Mouse (Mus musculus): ENCODE data around the gene Pax3.

Pax3 gene

DNA sequence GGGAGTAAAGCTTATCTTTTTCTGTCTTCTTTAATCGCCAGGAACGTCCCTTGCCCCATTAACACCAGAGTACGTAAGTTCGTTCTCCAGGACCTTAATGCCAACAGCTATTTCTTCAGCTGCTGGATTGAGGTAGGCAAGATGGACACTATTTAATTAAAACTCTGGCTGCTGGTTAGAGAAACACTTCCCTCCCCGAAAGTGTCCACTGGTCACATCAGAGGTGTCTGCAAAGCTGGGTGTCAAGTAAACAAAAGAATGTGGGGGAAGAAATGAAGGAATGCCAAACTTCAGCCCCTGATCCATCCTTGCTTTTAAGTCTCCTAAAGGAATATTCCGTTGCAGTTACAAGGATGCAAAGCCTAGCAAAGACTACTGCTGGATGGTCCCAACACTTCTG, 24.6 kb downstream of the Pax3 start:
- no peak for DNase-seq (ENCODE audit: low read depth, low spot score)

DNA sequence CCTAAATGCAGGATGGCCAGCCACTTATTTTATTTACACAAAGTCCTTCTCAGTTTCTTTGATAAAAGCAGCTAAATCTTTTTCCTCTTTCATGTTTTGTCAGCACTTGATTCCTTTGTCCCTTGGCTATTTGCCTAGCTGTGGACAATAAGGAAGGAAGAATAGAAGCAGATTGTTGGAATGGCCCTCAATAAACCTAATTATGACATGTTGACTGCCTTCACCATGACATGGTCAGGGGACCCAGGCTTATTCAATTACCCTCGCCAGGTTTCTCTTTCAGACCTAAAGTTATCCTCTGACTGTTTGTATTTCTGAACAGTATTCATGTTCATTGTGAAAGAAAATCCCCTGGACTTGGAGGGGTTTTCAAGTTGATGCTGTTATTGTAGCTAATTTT, 25.3 kb downstream of the Pax3 start:
- DNase-seq (ENCODE audit: low read depth, low spot score) = no peak

DNA sequence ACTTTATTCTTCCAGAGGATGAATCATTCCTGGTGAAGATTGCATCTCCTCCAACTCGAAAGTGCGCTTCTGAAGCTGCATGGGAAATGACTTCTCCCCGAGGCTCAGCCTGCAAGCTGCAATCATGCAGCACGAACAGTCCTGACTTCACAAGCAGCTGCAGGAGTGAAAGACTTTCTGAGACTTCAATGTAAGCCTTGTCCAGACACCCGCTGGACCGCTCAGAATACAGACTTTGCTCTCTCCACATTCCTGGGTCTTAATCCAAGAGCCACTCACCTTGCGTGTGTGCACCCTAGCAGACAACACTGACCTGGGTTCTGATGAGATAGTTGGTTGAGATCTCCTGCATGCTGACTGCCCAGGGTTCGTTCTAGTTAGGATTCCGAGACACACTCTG, 26.2 kb downstream of the Pax3 start:
- no peak for DNase-seq (ENCODE audit: low read depth, low spot score)

DNA sequence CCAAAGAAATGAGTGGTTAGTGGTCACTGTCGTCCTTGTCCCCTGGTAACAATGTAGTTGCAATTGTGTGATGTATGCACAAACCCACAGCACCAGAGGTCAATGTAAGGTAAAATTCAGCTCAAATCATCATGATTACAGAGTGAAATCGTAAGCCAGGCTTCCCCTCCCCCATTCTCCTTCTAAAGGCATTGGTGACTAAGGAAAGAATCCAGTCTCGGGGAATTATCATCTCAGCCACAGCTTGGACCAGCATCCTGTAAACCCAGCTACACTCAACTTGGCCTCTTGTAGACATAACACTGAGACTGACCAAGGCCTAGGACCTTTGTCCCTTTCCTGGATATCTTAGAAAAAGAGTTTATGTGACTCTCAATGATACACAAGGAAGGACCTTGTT, 28.1 kb downstream of the Pax3 start:
- DNase-seq (ENCODE audit: low read depth, low spot score) = no peak

DNA sequence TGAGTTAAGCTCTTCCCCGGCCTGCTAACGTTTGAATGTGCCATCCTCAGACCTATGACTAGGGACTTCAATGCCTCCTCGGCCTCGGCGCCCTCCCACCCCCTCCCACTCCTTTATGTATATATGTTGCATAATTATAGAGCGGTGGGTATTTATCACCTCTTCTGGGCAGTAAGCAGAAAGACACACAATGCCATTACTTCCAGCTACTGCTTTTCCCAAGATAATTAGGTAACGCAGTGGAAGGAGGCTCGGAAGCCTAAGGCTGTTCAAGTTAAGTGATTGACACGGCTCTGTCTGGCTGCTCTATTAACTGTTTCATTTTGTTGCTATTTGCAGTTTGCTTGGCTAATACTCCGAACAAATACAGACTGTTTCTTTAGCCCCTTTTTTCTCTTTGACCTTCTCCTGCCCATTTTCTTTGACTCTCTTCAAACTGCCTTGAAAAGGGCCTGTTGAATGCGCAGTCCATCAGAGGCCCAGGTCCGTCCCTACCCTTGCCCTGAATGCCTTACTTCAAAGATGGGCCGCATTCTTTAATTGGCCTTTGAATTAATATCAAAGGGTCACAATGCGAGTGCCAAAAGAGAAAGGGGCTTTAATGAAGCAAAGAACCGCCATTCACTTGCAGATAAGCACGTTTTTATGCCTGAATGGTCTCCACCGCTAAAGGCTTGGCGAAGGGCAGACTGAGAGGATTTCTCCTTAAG, 29.2 kb downstream of the Pax3 start:
- no peak for DNase-seq (ENCODE audit: low read depth, low spot score)

DNA sequence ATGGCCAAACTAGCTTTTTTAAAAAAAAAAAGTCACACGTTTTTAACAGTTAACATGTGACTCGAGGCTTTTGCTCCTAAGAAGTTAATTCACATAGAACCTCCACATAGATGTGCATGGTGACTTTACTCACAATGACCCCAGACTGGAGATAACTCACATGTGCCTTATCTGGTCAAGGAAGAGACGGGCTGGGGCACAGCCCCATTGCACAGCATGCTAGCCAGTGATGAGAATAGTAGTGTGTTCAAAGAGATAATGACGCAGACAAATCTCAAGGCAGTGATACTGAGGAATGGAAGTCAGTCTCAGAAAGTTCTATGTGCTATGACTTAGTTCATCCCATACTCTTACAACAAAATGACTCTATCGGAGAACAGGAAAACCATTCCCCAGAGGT, 35.2 kb downstream of the Pax3 start:
- no peak for DNase-seq (ENCODE audit: low read depth, low spot score)

DNA sequence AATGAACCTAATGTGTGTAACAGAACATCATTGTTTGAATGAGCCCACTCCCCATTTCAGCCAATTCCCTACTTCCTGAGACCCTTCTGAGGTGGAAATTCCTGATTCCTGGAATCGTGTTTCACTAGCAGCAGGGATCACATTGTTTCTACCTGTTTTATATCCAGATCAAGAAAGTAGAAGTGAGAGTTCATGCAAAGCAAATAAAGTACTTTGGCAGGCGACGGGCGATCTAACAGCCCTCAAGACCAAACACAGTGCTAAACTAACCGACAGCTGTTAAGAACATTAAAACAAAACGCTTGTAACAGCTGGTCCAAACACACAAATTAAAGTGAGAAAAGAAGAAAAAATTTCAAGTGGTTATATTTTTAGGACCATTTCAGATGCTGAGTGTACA, 39.0 kb downstream of the Pax3 start:
- DNase-seq (ENCODE audit: low read depth, low spot score) = peak; percentile 61

DNA sequence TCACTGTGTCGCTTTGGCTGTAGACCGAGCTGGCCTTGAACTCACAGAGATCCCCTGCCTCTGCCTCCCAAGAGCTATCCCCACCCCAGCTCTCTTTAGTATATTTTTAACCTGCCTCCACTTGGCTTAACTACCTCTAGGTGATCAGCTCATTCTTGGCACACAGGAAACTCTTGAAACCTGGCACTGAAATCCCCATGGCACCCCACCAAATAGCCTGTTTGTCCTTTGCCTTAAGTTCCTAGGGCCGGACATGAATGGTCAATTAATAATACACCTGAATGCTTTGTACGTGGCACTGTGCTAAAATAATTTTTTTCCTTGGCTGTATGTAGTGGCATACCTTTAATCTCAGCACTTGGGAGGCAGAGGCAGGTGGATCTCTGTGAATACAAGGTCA, 41.1 kb downstream of the Pax3 start:
- no peak for DNase-seq (ENCODE audit: low read depth, low spot score)

DNA sequence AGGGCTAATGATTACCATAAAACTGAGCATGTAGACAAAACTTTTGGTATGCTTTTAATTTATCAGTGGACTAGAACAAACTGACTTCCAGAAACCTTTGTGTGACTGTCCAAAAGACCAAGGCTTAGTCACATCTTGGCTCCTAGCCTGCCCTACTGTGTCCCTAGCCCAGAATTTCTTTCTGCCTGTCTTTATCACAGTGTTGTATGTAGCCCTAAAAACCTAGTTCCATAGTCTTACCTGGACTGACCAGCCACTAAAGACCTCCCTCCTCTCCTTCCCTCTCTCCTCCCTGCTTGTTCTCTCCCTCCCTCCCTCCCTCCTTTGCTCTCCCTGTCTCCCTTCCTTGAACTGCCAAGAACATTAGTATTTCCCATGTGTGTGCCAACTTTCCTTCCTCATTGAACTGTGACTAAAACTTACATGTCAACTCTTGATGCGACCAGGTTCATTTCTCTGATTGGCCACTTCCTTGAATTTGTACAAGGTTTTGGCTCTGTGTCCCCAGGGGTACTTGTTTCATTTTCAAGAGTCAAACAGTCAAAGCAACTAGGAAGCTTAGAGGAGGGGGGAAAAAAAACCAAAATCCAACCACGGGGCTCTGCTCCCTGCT, 48.8 kb downstream of the Pax3 start:
- no peak for DNase-seq (ENCODE audit: low read depth, low spot score)

DNA sequence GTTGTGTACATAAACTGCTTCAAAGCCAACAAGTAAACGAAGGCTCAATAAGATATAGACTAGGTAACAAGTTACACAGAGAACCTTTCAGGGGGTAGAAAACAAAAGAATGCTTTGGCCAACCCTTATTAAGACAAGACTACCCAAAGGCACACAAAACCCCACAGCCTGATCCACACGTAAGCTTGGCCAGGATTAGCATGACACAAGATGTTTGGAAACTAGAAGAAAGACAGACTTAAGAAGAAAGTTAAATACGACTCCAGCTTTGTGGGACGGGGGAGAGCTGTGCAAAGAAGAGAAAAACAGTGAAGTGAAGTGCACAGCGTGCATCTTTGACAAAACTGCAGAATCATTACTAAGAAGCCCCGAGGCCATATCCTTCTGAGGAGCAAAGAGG, 53.5 kb downstream of the Pax3 start:
- no peak for DNase-seq (ENCODE audit: low read depth, low spot score)

DNA sequence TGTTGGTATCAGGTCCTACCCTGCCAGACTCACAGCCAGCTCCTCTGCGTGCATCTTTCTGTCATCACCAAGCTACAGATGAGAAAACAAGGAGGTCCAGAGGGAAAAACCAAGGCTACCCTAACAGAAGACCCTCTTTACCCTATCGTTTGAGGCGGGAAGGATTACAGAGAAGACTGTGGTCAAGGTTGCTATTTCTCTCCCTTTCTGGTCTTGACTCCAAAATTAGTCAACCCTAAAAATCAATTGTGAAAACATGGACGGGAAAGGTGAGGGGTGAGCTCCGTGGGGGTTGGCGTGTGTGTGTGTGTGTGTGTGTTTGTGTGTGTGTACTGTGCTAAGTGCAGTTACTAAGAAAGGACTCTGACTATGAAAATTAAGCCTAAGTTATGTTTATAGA, 54.0 kb downstream of the Pax3 start:
- no peak for DNase-seq (ENCODE audit: low read depth, low spot score)

DNA sequence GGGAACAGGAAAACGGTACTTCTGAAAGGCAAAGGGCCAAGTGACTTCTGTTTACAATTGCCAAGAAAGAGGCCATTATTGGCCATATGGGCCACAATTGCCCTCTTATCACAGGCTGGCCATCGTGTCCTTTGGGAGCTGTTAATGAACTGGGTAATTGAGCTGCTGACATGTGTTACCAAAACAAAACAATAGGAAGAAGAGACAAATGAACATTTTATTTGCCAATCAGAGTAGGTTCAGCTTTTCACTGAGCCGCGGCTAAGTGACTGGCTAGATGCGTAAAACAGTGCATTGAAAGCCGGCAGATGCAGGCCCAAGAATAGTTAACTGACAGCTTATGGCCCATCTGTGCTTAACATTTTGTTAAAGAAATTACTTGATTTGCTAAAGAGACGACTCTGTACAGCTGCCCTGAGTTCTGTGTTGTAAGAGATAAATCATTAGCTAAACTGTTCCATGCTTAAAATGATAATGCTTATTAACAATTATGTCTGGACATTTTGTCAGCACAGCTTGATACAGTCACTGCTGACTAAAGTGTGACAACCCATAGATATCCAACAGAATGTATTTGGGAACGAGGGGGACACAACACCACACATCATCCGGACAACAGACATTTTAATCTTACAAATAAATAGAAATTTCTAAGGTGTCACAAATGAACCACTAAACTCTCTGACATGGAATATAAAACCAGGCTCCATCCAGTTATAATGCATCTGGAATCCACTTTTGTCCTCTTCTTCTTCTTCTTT, 55.0 kb downstream of the Pax3 start:
- no peak for DNase-seq (ENCODE audit: low read depth, low spot score)

DNA sequence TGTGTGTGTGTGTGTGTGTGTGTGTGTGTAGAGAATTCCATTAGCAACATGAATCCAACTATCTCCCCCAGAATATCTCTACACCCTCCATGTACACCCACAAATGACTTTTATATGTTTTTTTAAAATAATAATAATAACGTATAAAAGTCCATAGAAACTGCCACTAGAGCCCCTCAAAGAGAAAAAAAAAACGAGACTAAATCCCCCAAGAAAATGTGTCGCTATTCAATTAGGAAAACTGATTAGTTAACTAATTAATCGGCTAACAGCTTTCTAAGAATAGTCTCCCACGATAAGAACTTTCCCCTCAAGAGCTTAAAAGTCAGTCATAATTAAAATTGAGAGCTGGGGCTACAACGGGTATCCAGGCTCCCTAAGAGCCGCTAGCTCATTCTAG, 55.6 kb downstream of the Pax3 start:
- no peak for DNase-seq (ENCODE audit: low read depth, low spot score)

DNA sequence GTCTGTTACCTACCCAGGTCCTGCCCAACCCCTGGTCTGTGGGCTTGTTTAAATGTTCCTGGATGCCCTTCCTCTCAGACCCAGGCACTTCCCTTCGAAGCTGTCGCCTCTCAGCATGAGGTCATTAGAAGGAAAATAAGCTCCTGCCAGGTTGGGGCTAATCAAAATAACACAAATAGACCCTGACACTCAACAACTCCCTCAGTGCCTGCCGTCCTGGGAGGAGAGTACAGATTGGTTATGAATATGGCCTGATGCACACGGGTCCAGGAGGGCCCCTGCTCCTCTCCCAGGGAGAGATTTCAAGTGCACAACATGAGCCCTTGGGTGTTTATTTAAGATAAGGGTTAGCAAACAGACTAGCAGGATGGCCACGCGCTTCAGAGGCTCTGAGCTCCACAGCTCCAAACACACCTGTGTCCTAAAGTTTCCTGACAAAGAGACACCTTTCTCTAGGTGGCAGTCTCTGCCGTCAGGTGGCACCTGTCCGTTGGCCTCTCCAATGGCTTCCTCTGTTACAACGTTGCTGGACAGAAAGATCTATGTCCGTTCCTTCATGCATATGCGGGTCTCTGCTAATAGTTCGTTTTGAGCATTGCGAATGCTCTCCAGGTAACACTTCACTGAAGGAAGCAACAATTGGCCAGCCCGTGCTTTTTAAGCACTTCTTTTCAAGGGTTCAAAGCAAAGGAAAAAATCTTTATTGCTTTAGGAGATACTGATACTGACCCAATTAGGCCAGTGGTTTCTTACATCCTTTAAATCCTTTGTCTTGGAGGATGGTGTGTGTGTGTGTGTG, 56.2 kb downstream of the Pax3 start:
- DNase-seq (ENCODE audit: low read depth, low spot score) = peak; percentile 52

DNA sequence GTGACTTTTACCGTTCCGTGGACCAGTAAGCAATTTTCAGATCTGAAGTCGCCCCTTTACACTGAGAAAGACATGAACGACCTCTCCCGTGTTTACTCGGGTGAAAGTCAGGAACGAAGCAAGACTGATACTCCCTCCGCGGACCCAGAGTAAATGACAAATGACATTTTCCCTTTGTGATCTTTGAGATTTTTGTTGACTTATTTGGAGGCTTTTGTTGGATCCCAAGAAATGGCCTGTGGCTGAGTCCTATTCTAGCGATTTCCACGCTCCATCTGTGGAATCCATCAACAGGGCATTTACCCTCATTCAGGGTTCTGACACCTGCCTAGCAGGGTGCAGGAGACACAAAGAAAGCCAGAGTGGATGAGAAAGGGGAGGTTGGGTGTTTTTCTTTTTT, 57.6 kb downstream of the Pax3 start:
- DNase-seq (ENCODE audit: low read depth, low spot score) = no peak

DNA sequence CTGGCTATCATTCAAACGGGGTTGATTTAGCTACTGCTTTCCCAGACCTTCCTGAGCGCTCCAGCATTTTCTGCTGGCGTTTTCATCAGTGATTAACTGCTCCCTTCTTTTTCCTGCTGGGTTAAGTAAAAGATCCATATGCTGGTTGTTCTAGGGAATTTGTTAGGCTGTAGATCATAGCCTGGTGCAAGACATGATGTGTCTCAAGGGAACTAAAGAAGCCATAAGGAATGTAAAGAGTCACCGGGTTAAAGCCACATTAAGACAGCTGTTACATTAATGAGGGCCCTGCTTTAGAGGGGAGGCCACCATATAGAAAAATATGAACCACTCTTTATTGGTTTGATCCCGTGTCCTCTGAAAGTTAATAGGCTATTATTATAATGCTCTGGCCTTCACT, 67.7 kb downstream of the Pax3 start:
- peak; percentile 48 for DNase-seq (ENCODE audit: low read depth, low spot score)

DNA sequence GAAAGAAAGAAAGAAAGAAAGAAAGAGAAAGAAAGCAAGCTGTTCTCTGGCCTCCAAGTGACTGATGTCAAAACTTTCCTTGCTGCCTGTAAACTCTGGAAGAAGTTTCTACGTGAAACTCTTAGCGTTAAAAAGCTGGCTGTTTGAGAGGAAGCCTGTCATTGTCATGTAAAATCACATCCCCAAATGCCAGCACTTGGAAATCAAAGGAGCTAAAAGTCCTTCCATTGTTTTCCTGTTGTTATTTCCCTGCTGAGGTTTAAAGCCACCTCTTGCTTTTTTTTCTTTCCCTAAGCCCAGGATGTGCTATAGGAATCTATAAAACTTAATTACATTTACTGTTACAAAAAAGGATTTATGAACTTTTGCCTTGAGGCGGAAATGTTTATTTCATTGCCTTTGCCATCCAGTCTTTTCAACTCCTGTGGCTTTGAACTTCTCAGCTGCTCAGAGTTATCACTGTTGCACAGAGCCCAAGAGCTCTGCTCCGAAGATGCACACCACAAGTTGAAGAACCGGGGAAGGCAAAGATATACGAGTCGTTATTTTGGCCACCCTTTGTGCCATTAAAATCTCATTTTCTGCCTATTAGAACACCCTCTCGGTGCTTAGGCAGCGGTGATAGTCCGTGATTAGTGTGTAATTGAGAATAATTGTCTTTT, 76.9 kb downstream of the Pax3 start:
- DNase-seq (ENCODE audit: low read depth, low spot score) = no peak

DNA sequence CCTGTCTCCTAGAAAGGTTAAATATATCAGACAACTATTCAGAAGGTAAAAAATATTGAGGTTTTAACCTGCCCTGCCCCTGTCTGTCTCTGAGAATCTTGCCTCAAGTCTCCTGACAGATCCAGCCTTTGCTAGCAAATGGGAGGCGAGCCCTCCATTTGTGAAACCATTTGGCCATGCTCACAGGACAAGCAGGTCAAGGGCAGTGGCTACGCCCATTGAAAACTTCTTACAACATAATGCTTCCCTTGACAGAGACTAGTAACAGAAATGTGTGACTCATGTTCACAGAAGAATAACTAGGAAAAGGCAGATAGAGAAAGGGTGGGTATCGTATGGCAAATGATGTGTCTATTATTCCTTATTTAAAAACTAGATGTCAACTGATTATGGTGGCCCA, 80.9 kb downstream of the Pax3 start:
- DNase-seq (ENCODE audit: low read depth, low spot score) = no peak

DNA sequence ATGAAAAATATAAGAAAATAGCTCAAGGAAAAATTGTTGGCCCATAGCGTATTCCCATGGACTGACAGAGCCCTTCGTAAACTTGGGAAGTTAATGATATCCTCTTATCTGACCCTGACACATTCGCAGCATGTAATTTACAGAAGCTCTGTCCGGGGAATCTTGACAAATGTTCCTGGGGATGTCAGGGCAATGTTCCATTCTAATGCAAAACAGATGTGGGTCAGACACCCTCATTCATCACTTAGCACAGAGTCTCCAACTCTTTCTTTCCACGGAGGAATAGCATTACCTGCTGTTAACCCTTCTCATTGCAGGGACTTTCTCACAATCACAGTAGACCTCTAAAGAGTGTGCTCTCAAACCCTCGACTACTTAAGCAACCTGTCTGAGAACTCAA, 86.6 kb downstream of the Pax3 start:
- no peak for DNase-seq (ENCODE audit: low read depth, low spot score)

DNA sequence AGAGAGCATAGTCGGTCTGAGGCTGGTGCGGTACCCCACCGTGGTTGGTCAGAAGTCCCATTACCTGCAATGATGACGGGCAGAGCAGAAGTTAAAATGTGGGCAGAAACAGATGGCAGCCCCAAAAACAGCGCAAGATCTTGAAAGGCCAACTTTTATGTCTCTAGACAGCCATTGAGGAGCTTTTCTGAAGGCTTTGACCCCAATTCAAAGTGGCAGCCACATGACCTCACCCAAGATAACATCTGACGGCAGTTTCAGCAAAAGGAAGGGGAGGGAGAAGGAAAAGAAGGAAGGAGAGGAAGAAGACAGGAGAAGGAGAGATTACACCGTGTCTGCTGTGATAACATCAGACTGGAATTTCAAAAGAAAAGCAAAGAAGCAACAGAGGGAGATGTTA, 93.4 kb downstream of the Pax3 start:
- no peak for DNase-seq (ENCODE audit: low read depth, low spot score)

DNA sequence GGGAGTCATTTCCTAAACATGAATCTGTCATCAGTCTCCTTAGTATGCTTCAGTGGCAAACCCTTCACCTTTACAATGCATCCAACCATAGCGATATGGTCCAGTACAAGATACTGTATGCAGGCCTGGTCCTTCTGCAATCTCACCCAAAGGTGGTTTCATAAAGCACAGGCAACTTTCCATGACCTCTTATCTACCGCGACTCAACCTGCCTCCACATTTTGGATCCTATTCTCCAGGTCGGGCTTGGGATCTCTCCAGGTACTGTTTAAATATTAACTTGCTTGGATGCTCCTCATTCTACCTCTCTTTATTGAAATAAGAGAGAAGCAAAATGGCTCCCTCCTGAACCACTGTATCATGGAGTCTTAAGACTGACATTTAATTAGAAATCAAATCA, 103.3 kb downstream of the Pax3 start:
- DNase-seq (ENCODE audit: low read depth, low spot score) = no peak

DNA sequence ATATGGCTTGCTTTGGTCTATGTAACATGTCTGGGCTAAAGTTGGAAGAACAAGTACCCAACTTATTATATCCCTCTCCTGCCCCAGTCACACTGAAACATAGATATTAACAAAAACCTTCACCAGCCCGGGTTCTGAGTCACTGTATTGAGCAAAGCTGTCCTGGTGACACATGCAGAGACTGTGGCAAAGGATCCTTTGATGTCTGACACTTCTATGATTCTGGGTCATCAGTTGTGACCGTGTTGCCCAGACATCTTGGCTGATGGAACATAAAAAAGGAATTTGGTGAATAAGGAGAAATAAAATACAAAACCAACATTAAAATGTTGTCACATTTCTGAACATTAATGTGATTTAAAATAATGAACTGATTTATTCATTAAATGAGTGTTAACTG, 108.3 kb downstream of the Pax3 start:
- DNase-seq (ENCODE audit: low read depth, low spot score) = no peak

Measured in forelimb bud, embryonic 11.5 days (tissue).